Mouse (Mus musculus) lung, postnatal 0 days (tissue): ENCODE results near the gene Atl3.

ENCODE experiments used
- CTCF ChIP-seq: IDR thresholded peaks from 2 replicates; pipeline ENCODE4 v1.5.1; 2016; ENCODE audit warnings: antibody characterized with exemption, mild to moderate bottlenecking
- EP300 ChIP-seq: IDR thresholded peaks from 2 replicates; pipeline ENCODE4 v1.6.1; 2016; ENCODE audit warnings: antibody characterized with exemption, mild to moderate bottlenecking, control low read depth

GRCm38 (mm10) chr19:7467915-7468314 is 25.9 kb upstream of the Atl3 start:
- TF ChIP-seq CTCF (no peak), EP300 (no peak)
